Mouse (Mus musculus) E14TG2a.4 (cell line): Measurements from ENCODE around the gene Fbl.
"Not testable (repeated sequence)": the region's sequence is repeated elsewhere in the genome, so short reads cannot be mapped to it uniquely, and the experiment has no call there.

Experiments
- CTCF ChIP-seq: conservative IDR thresholded peaks from 2 replicates; pipeline ENCODE4 v1.5.1; 2014; ENCODE audit warnings: low read length
- POU5F1 ChIP-seq: IDR thresholded peaks from 2 replicates; pipeline ENCODE4 v1.6.1; 2014; ENCODE audit warnings: low read length, borderline replicate concordance

DNA sequence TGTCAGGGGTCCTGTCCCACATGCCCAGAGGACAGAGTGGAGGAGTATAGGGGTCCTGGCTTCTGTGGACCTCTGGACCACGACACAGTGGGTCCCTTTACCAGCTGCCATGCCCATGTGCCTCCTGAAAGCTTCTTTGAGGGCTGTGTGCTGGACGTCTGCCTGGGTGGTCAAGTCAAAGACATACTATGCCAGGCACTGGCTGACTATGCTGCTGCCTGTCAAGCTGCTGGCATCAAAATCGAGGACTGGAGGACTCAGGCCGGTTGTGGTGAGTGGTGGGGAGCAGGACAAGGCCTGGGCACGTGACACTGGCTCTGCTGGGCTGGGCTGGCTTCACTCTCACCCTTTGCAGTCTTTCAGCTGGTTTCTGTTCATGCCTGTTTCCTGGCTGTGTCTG is 15.9 kb upstream of the Fbl start:
- TF ChIP-seq CTCF, POU5F1: not testable (repeated sequence)
